Mouse (Mus musculus) ES-Bruce4 (cell line): ENCODE results near the gene Ufd1. TPM values are rescaled to one million over a fixed set of nuclear protein-coding genes. Genes with fewer than 3 reads are reported as not detected.

Experiments
- H3K27ac ChIP-seq: 2 replicates; pipeline ENCODE4 v1.5.1; 2012; ENCODE audit warnings: low read length, inconsistent platforms; ENCODE audit not compliant: insufficient read depth
- H3K27me3 ChIP-seq: 2 replicates; pipeline ENCODE4 v1.6.1; 2012; ENCODE audit warnings: mild to moderate bottlenecking, low read length, inconsistent platforms; ENCODE audit not compliant: control insufficient read depth, poor library complexity, insufficient read depth, severe bottlenecking
- H3K36me3 ChIP-seq: 2 replicates; pipeline ENCODE4 v1.6.1; 2012; ENCODE audit warnings: inconsistent platforms, mild to moderate bottlenecking, low read length, moderate library complexity; ENCODE audit not compliant: control insufficient read depth, poor library complexity, insufficient read depth, severe bottlenecking
- H3K4me1 ChIP-seq: one replicate; pipeline ENCODE4 v1.8.1; 2011; ENCODE audit warnings: low read length; ENCODE audit not compliant: control insufficient read depth, insufficient read depth
- H3K4me3 ChIP-seq: 2 replicates; pipeline ENCODE4 v1.5.1; 2011; ENCODE audit warnings: low read depth, mild to moderate bottlenecking, low read length
- H3K9ac ChIP-seq: 2 replicates; pipeline ENCODE4 v1.6.1; 2012; ENCODE audit warnings: low read depth, mild to moderate bottlenecking, inconsistent platforms; ENCODE audit not compliant: poor library complexity, severe bottlenecking
- H3K9me3 ChIP-seq: replicated peaks from 2 replicates; pipeline ENCODE4 v1.6.1; 2012; ENCODE audit warnings: mild to moderate bottlenecking, low read length, inconsistent platforms; ENCODE audit not compliant: control insufficient read depth, poor library complexity, insufficient read depth, severe bottlenecking
- CTCF ChIP-seq: IDR thresholded peaks from one replicate; pipeline ENCODE4 v1.8.1; 2011; ENCODE audit warnings: low read depth, low read length
- EP300 ChIP-seq: IDR thresholded peaks from 2 replicates; pipeline ENCODE4 v1.6.1; 2011; ENCODE audit warnings: low read depth, low read length; ENCODE audit not compliant: insufficient read depth
- POLR2A ChIP-seq: IDR thresholded peaks from one replicate; pipeline ENCODE4 v1.8.1; 2011; ENCODE audit warnings: low read length; ENCODE audit not compliant: insufficient read depth
- polyA plus RNA-seq: library from polyadenylated mRNA; stranded (reverse); fragments of >200 nt; gene quantifications from 2 replicates; pipeline ENCODE4 v1.2.4, GENCODE M21; 2011; ENCODE audit warnings: low read depth; ENCODE audit not compliant: missing spikeins, insufficient read depth, insufficient read length

The Ufd1 gene
- polyA plus RNA-seq, 1 experiment, result 67.3 TPM

GRCm38 (mm10) chr16:18785485-18785884, 26.1 kb upstream of the Ufd1 start:
- Histone ChIP-seq H3K36me3 (peaks cover 15% of the 10 kb centered on the region), H3K9ac (no peak overlapping the region), H3K9me3 (no peaks in the 10 kb centered on the region), H3K27ac (no peak overlapping the region), H3K4me3 (no peak overlapping the region), H3K27me3 (no peaks in the 10 kb centered on the region), H3K4me1 (no peaks in the 10 kb centered on the region)
- TF ChIP-seq POLR2A (no peak), EP300 (no peak), CTCF (no peak)

- H3K36me3 ChIP-seq, result peaks cover 15% of the 10 kb centered on the region
- no peak overlapping the region for H3K4me3 ChIP-seq
- H3K9ac ChIP-seq, result no peak overlapping the region
- no peaks in the 10 kb centered on the region for H3K4me1 ChIP-seq
- TF ChIP-seq POLR2A, result no peak
- TF ChIP-seq EP300, result no peak
- TF ChIP-seq CTCF, result no peak
- H3K9me3 ChIP-seq, result no peaks in the 10 kb centered on the region
- no peaks in the 10 kb centered on the region for H3K27me3 ChIP-seq
- no peak overlapping the region for H3K27ac ChIP-seq
These were observed 24.9 kb upstream of the Ufd1 start for GRCm38 (mm10) chr16:18786652-18787051.

- Histone ChIP-seq H3K4me1 (no peaks in the 10 kb centered on the region), H3K9ac (no peak overlapping the region), H3K27me3 (no peaks in the 10 kb centered on the region), H3K27ac (no peak overlapping the region), H3K36me3 (peaks cover 19% of the 10 kb centered on the region), H3K9me3 (no peaks in the 10 kb centered on the region), H3K4me3 (no peak overlapping the region)
- TF ChIP-seq EP300 (no peak), POLR2A (no peak)
These were observed 22.8 kb upstream of the Ufd1 start for GRCm38 (mm10) chr16:18788627-18789406.

- no peak overlapping the region for H3K27ac ChIP-seq
- TF ChIP-seq POLR2A (no peak), EP300 (no peak), CTCF (no peak)
- H3K4me1 ChIP-seq, result no peaks in the 10 kb centered on the region
- H3K27me3 ChIP-seq, result no peaks in the 10 kb centered on the region
- no peak overlapping the region for H3K4me3 ChIP-seq
- H3K9me3 ChIP-seq, result no peaks in the 10 kb centered on the region
- H3K36me3 ChIP-seq, result peaks cover 13% of the 10 kb centered on the region
- H3K9ac ChIP-seq, result no peak overlapping the region
These were observed 16.2 kb upstream of the Ufd1 start for GRCm38 (mm10) chr16:18795223-18795899.

- TF ChIP-seq EP300, result no peak
- no peaks in the 10 kb centered on the region for H3K27me3 ChIP-seq
- H3K36me3 ChIP-seq, result peaks cover 24% of the 10 kb centered on the region
- H3K27ac ChIP-seq, result no peak overlapping the region
- H3K9me3 ChIP-seq, result no peaks in the 10 kb centered on the region
- H3K4me1 ChIP-seq, result no peaks in the 10 kb centered on the region
- no peak overlapping the region for H3K4me3 ChIP-seq
- no peak overlapping the region for H3K9ac ChIP-seq
These were observed 14.9 kb upstream of the Ufd1 start for GRCm38 (mm10) chr16:18796645-18797044.

- H3K27ac ChIP-seq, result no peak overlapping the region
- no peak for TF ChIP-seq CTCF
- no peak for TF ChIP-seq POLR2A
- no peak for TF ChIP-seq EP300
- no peaks in the 10 kb centered on the region for H3K27me3 ChIP-seq
- H3K9me3 ChIP-seq, result no peaks in the 10 kb centered on the region
- no peaks in the 10 kb centered on the region for H3K4me1 ChIP-seq
- H3K9ac ChIP-seq, result no peak overlapping the region
- no peak overlapping the region for H3K4me3 ChIP-seq
- H3K36me3 ChIP-seq, result peaks cover 22% of the 10 kb centered on the region
These were observed 13.4 kb upstream of the Ufd1 start for GRCm38 (mm10) chr16:18798151-18798550.
